Mouse (Mus musculus): ENCODE data around the gene Gm11563. TPM values are rescaled to one million over a fixed set of nuclear protein-coding genes. Genes with fewer than 3 reads are reported as not detected.
"Not testable (repeated sequence)": the region's sequence is repeated elsewhere in the genome, so short reads cannot be mapped to it uniquely, and the experiment has no call there.

Gm11563 gene
- polyA plus RNA-seq (2016; fragmentation: Nextera tagmentation; extraction: Ambion mirVana) = not detected in 2 replicates

- 68% methylated on average over 10 of the region's 10 CpGs for WGBS
- DNase-seq (ENCODE audit: low spot score) = not testable (repeated sequence)
These were observed at the start of gene Gm11563 for GRCm38 (mm10) chr11:99658467-99659010. Gene Gm11563 (minus strand): TSS chr11:99658960.

GRCm38 (mm10) chr11:99690463-99690862 lies 31.7 kb upstream of the Gm11563 start, which contains the start of gene Gm14190:
Gene Gm14190 (minus strand): TSS chr11:99690740.
- no peak within 1 kb of the TSS for H3K27ac ChIP-seq
- no peak for DNase-seq (ENCODE audit: low spot score)
- no peaks in the 10 kb centered on the region for H3K4me1 ChIP-seq (replicated peaks)
- no peaks in the 10 kb centered on the region for H3K27me3 ChIP-seq (ENCODE audit: insufficient read depth, poor library complexity, severe bottlenecking)
- no peaks in the 10 kb centered on the region for H3K9me3 ChIP-seq
- H3K36me3 ChIP-seq = no peaks in the 10 kb centered on the region
- H3K4me3 ChIP-seq = no peak within 1 kb of the TSS
- 94% methylated on average over 1 of the region's 1 CpGs for WGBS

More at GRCm38 (mm10) chr11:99658467-99659010, at the start of gene Gm11563:
- not testable (repeated sequence) for H3K9me3 ChIP-seq; H3K27ac ChIP-seq; H3K36me3 ChIP-seq; H3K4me1 ChIP-seq (replicated peaks); H3K27me3 ChIP-seq (ENCODE audit: insufficient read depth, poor library complexity, severe bottlenecking); H3K4me3 ChIP-seq

- not testable (repeated sequence) for H3K9me3 ChIP-seq; H3K27me3 ChIP-seq (ENCODE audit: insufficient read depth, poor library complexity, severe bottlenecking); DNase-seq (ENCODE audit: low spot score); H3K4me1 ChIP-seq (replicated peaks); H3K4me3 ChIP-seq; H3K36me3 ChIP-seq; H3K27ac ChIP-seq
- 66% methylated on average over 1 of the region's 1 CpGs for WGBS
These were observed 26.5 kb upstream of the Gm11563 start for GRCm38 (mm10) chr11:99685235-99685634.

GRCm38 (mm10) chr11:99683481-99683880 lies 24.7 kb upstream of the Gm11563 start:
- Histone ChIP-seq H3K27me3 (ENCODE audit: insufficient read depth, poor library complexity, severe bottlenecking) (no peaks in the 10 kb centered on the region), H3K27ac (no peak overlapping the region), H3K9me3 (no peaks in the 10 kb centered on the region), H3K4me3 (no peak overlapping the region), H3K36me3 (no peaks in the 10 kb centered on the region), H3K4me1 (replicated peaks) (no peaks in the 10 kb centered on the region)
- 91% methylated on average over 2 of the region's 2 CpGs for WGBS
- DNase-seq (ENCODE audit: low spot score) = no peak

- DNase-seq (ENCODE audit: low spot score) = no peak
- H3K4me3 ChIP-seq = no peak within 1 kb of the TSS
These were observed 7.1 kb upstream of the Gm11563 start, which contains the start of gene Krtap4-6 for GRCm38 (mm10) chr11:99665860-99666259. Gene Krtap4-6 (minus strand): TSS chr11:99665960.

GRCm38 (mm10) chr11:99662802-99663201 lies 4.0 kb upstream of the Gm11563 start:
- Histone ChIP-seq H3K36me3 (no peaks in the 10 kb centered on the region), H3K27me3 (ENCODE audit: insufficient read depth, poor library complexity, severe bottlenecking) (no peaks in the 10 kb centered on the region), H3K9me3 (0 out of 2 replicates have a peak, but pooled peaks cover 2% of the 10 kb centered on the region), H3K27ac (no peak overlapping the region), H3K4me1 (replicated peaks) (no peaks in the 10 kb centered on the region), H3K4me3 (no peak overlapping the region)
- DNase-seq (ENCODE audit: low spot score) = no peak
- 89% methylated on average over 10 of the region's 10 CpGs for WGBS

More at GRCm38 (mm10) chr11:99665860-99666259, 7.1 kb upstream of the Gm11563 start, which contains the start of gene Krtap4-6:
- no peaks in the 10 kb centered on the region for H3K36me3 ChIP-seq
- 0 out of 2 replicates have a peak, but pooled peaks cover 2% of the 10 kb centered on the region for H3K9me3 ChIP-seq
- H3K27me3 ChIP-seq (ENCODE audit: insufficient read depth, poor library complexity, severe bottlenecking) = no peaks in the 10 kb centered on the region
- H3K27ac ChIP-seq = no peak within 1 kb of the TSS
- no peaks in the 10 kb centered on the region for H3K4me1 ChIP-seq (replicated peaks)

- WGBS = 89% methylated on average over 4 of the region's 4 CpGs
- Histone ChIP-seq H3K27ac (no peak overlapping the region), H3K27me3 (ENCODE audit: insufficient read depth, poor library complexity, severe bottlenecking) (no peaks in the 10 kb centered on the region), H3K36me3 (no peaks in the 10 kb centered on the region), H3K9me3 (no peaks in the 10 kb centered on the region), H3K4me3 (no peak overlapping the region), H3K4me1 (replicated peaks) (0 out of 2 replicates have a peak, but pooled peaks cover 3% of the 10 kb centered on the region)
- no peak for DNase-seq (ENCODE audit: low spot score)
These were observed 496 bp upstream of the Gm11563 start for GRCm38 (mm10) chr11:99659256-99659655.

- Histone ChIP-seq H3K4me1 (replicated peaks) (0 out of 2 replicates have a peak, but pooled peaks cover 3% of the 10 kb centered on the region), H3K36me3 (no peaks in the 10 kb centered on the region), H3K9me3 (no peaks in the 10 kb centered on the region), H3K27ac (no peak overlapping the region), H3K27me3 (ENCODE audit: insufficient read depth, poor library complexity, severe bottlenecking) (no peaks in the 10 kb centered on the region), H3K4me3 (no peak overlapping the region)
- no peak for DNase-seq (ENCODE audit: low spot score)
- WGBS = 47% methylated on average over 5 of the region's 5 CpGs
These were observed 1.7 kb downstream of the Gm11563 start for GRCm38 (mm10) chr11:99657051-99657450.

GRCm38 (mm10) chr11:99650136-99650535 lies 8.6 kb downstream of the Gm11563 start, which contains the start of gene Gm11555:
Gene Gm11555 (minus strand): TSS chr11:99650236.
- Histone ChIP-seq H3K36me3 (no peaks in the 10 kb centered on the region), H3K4me1 (replicated peaks) (no peaks in the 10 kb centered on the region), H3K27me3 (ENCODE audit: insufficient read depth, poor library complexity, severe bottlenecking) (no peaks in the 10 kb centered on the region), H3K9me3 (no peaks in the 10 kb centered on the region), H3K4me3 (no peak within 1 kb of the TSS), H3K27ac (no peak within 1 kb of the TSS)
- DNase-seq (ENCODE audit: low spot score) = no peak
- WGBS = 83% methylated on average over 2 of the region's 2 CpGs

- Histone ChIP-seq H3K36me3 (no peaks in the 10 kb centered on the region), H3K4me3 (no peak overlapping the region), H3K27ac (no peak overlapping the region), H3K27me3 (ENCODE audit: insufficient read depth, poor library complexity, severe bottlenecking) (no peaks in the 10 kb centered on the region), H3K9me3 (no peaks in the 10 kb centered on the region), H3K4me1 (replicated peaks) (no peaks in the 10 kb centered on the region)
- 90% methylated on average over 15 of the region's 15 CpGs for WGBS
- DNase-seq (ENCODE audit: low spot score) = no peak
These were observed 12.3 kb downstream of the Gm11563 start for GRCm38 (mm10) chr11:99646444-99646843.

GRCm38 (mm10) chr11:99644351-99644750 lies 14.4 kb downstream of the Gm11563 start:
- WGBS = 83% methylated on average over 3 of the region's 3 CpGs
- Histone ChIP-seq H3K27ac (no peak overlapping the region), H3K9me3 (no peaks in the 10 kb centered on the region), H3K4me3 (no peak overlapping the region), H3K36me3 (no peaks in the 10 kb centered on the region), H3K4me1 (replicated peaks) (no peaks in the 10 kb centered on the region), H3K27me3 (ENCODE audit: insufficient read depth, poor library complexity, severe bottlenecking) (no peaks in the 10 kb centered on the region)
- DNase-seq (ENCODE audit: low spot score) = no peak

- not testable (repeated sequence) for DNase-seq (ENCODE audit: low spot score); H3K36me3 ChIP-seq; H3K4me1 ChIP-seq (replicated peaks); H3K27ac ChIP-seq; H3K27me3 ChIP-seq (ENCODE audit: insufficient read depth, poor library complexity, severe bottlenecking); H3K9me3 ChIP-seq; H3K4me3 ChIP-seq
- WGBS = 81% methylated on average over 9 of the region's 9 CpGs
These were observed 15.1 kb downstream of the Gm11563 start, which contains the start of gene Krtap4-7 for GRCm38 (mm10) chr11:99643635-99644139. Gene Krtap4-7 (minus strand): TSS chr11:99644089.

GRCm38 (mm10) chr11:99640926-99641325 lies 17.8 kb downstream of the Gm11563 start:
- Histone ChIP-seq H3K9me3 (no peaks in the 10 kb centered on the region), H3K27me3 (ENCODE audit: insufficient read depth, poor library complexity, severe bottlenecking) (no peaks in the 10 kb centered on the region), H3K4me1 (replicated peaks) (no peaks in the 10 kb centered on the region), H3K27ac (no peak overlapping the region), H3K4me3 (no peak overlapping the region), H3K36me3 (no peaks in the 10 kb centered on the region)
- WGBS = 48% methylated on average over 1 of the region's 1 CpGs
- DNase-seq (ENCODE audit: low spot score) = no peak

Data from hindbrain, embryonic 10.5 days (tissue).